Mouse (Mus musculus) embryo, embryonic 11.5 days (tissue): ENCODE results near the gene Egfr.

Source experiments
- DNase-seq: peaks from one replicate; pipeline ENCODE4 v3.0.0-alpha.2; 2012; ENCODE audit warnings: low read depth, low spot score

Gene Egfr

DNA sequence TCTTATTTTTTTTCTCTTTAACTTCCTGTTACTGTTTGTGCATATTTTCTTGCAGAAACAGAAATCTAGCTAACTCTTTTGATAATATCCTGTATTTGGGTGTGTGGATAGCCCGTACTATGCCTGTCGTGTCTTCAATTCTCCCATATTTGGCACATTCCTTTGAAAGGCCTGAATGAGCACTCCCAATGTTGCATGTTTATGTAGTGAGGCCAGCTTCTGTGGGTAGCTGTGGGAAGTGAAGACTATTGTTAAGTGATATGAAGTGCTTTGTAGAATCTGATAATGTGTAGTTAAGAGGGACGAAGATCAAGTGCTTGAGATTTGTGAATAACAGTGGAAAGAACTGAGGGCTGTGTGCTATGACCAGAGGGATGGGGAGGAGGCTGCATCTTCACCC, 77.5 kb downstream of the Egfr start:
- no peak for DNase-seq

DNA sequence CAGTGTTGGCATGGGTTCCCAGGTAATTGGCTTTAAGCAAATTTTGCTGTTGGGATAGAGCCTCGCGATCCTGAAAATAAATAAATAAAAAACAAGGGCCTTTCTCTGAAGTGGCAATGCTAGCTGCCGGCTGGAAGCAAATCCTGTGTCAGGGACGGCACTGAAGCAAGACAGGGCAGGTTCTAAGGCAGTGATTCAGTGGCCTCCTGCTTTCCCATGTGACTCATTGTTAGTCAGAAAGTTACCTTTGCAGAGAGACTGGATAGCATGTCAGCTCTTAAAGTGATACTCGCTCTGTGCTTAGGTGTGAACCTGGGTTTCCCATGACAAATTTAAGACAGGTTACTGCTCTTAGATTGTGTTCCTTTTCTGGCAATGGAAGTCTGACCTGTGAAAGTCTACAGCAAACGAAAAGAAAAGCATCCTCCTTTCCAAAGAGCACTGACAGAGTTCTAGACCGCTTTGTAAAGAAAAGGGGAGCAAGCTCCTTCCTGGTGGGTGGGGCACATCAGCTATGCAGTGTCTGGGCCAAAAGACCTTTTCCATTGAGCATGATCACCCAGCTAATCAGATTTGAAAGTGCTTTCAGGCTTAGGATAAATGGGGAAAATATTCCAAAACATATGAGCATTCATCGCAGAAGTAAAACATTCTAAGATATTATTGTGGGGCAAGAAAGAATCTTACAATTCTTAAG, 78.7 kb downstream of the Egfr start:
- DNase-seq = no peak

DNA sequence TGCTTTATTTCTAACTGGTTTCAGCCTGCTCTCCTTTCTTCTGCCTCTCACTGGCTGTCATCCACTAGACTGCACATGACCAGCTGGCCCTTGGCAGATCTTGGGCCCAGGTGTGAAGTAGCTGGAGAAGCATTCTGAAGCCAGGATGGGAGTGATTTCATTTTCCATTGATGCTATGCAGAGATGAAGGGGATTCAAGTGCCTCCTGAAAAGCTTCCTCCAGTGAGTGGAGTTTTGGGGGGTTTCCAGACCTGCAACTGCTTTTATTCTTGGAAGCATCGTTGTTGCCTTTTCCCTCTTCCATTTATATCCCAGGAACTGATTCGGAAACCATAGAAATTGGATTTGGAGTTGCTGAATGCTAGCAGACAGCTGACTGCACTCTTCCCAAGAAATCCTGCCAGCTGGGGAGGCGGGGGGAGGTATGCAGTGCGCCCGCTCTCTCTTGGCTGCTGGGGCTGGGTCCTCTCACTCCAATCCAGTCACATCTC, 80.0 kb downstream of the Egfr start:
- no peak for DNase-seq

DNA sequence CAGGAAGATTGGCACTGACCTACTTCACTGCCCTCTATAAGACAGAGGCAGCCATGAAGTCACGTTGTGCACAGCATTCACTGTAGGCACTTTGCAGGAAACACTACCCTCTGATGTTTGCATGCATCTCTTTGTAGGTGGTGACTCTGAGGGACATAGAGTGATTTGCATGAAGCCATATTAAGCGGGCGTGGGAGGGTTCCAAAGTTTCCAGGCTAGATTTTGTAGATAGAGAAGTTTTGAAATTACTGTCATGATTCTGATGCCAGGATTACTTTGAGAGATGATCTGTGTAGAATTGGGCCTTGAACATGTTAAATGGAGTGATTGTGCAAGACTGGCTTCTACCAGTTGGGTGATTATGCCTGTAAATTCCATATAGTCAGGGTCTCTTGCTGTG, 86.8 kb downstream of the Egfr start:
- DNase-seq = no peak

DNA sequence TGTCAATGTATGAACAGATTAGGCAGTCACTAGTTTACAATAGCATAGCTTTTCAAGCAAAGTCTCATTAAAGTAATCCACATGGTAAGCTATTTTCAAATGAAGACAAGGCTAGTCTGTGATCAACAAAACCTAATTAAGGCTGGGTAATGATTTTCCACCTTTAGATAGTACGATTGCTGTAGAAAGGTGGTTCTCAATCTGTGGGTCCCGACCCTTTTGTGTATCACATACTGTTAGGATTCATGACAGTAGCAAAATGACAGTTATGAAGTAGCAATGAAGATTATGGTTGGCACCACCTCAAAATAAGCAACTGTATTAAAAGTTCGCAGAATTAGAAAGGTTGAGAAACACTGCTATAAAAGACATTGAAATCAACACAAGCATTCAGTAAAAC, 90.9 kb downstream of the Egfr start:
- no peak for DNase-seq

DNA sequence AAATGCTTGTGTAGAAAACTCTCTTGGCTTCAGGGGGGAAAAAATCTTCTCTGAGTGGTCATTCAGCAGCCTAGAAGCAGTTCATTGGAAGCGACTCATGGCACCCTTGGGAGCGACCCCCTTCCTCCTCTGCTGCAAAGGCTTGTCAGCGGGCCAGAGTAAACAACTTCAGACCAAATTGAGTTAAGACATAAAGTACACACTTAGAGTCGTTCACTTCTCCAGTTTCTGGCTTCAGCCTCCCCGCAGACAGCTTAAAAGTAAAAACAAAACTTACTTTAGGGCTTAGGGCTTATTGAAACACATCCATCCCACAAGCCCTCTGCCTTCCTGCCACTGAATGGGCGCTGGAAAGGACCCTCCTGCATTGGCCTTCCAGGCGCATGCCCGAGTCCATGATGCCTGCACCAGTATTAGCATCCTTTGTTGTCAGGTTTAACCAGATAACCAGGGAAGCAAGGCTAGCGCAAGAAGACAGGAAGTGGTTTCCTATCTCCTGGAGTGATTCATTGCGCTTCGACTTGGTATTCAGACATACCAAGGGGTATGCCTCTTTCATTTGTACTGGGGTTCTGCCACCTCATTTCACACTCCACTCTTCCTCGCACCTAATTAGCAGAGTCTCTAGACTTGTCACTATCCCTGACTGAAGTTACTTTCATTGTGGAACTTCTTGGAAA, 92.0 kb downstream of the Egfr start:
- DNase-seq = no peak

DNA sequence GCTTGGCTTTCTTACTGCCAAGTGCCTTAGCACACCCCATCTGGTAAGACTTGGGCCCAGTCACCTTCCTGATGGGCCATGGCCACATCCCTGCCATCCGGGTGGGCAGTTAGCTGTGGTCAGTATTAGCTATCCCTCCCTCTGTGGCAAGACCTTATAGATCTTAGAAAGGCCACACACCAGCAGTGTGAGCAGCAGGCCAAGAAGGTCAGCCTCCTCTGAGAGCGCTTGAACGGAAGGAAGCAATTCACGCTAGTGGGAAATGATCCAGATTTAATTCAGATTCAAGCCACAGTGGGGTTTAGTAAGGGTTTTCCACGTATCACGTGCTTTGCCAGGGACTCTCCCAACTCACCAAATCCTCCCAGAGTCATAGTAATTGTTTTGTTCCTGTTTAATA, 96.9 kb downstream of the Egfr start:
- DNase-seq = no peak

DNA sequence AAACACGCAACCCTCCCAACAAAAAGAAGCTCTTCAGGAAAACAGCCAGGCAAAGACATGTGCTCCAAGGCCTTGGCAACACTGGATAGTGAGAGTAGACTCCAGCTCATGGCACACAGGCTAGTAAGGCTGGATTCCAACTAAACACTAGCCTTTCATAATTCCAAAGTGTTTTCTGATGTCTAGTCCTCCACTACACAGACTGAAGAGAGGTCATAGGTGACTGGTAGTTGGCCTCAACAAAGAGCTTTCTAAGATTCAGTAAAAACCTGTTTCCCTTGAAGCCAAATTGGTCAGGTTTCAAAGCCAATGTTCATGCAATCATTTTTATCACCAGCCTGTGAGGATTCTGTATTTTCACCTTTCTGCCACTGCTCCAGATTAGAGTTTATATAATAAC, 99.4 kb downstream of the Egfr start:
- DNase-seq = no peak

DNA sequence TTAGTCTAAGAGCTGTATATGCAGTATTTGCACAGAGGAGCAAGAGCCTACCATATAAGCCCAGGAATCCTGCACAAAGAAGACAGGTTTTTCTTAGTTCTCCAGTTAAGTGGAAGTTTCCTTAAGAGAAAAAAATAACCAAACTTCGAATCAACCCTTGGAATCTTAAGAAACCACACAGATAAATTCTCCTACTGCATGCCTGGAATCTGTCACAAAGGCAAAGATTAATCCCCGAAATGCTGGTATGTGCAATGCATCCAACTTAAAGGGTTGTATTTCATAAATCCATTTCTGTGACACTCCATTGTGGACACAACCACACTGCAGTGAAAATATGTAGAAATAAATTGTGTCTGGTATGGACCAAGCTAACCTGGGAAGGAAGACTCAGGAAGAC, 102.1 kb downstream of the Egfr start:
- DNase-seq = no peak

DNA sequence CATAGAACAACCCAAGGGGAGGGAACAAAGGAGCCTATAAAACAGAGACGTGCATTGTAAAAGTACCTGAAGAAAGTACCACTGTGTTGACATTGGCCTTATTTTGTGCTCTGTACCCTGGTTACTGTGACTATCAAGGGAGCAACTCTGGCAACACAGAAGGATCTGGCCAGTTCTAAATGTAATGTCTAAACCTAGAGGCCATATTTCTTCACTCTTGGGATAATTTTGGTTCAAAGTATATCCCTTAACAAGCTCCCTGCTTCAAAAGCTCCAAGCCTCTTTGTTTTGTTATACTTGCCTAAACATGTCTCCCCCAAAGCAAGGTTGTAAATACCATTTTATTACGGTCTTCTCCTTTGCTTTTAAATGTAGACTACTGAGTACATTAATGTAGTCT, 105.3 kb downstream of the Egfr start:
- no peak for DNase-seq

DNA sequence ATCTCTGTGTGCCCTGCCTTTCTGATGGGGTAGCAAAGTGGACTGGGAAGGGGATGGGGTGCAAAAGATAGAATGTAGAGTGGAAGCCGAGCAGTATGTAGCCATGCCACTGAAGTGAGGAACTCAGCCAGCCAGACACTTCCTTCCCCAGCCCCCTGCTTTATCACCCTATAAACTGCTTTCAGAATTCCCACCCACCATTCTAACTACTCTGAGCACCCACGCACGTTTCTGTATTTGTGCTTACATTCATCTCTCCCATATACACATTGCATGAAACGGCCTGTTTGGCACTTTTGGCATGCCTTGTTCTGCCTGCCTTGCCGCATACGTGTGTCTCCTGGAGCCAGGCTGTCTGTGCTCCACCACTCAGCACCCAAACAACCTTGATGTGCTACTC, 109.0 kb downstream of the Egfr start:
- DNase-seq = no peak

DNA sequence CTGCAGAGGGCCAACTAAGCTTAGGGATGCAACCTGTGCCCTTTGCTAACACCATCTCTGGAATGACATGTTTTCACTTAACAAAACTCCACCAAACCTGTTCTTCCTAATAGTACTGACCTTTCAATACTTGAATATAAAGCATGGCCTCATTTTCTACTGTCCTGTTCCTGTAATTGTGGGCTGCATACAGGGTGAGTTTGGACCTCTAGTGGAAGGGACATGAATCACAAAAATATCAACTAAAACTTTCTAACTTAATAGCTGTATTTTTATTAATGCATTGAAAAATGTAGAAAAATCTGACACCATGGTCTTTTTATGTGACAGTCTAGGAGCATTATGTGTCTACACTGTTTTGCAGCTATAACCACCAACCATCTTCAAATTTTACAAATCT, 111.5 kb downstream of the Egfr start:
- no peak for DNase-seq

DNA sequence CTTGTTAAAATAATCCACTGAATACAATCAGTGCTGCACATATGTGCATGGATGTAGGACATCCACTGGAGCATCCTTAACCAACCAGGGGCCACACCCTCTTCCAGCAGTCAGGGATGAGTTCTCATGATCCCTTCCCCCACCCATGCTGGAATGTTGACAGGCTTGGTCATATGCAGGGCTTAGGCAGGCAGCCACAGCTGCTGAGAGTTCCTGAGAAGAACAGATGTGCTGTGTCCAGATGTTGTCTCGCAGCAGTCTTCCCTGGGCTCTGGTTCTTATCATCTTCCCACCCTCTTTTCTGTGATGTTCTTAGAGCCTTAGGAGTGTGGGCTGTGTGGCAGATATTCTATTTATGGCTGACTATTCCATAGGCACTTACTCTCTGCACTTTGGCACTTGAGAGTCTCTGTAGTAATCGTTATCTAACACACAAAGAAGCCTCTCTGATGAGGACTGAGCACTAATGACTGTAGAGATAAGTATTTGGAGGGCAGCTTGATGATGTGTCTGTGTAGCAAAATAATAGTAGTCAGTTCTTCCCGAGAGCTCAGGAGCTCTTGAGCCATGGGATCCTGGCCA, 113.1 kb downstream of the Egfr start:
- DNase-seq = no peak

DNA sequence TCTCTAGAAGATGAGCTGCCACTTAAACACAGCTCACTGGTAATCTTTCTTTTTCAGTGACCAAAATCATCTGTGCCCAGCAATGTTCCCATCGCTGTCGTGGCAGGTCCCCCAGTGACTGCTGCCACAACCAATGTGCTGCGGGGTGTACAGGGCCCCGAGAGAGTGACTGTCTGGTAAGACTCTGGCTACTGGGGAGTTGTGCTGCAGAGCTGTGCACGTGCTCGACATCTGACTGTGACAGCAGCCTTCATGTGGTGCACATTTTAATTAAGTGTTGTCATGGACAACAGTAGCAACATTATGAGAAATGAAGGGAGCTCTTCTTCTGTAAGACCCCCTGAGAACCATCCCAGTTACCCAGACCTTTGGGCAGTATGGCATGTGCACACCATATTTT, 116.0 kb downstream of the Egfr start:
- DNase-seq = no peak

DNA sequence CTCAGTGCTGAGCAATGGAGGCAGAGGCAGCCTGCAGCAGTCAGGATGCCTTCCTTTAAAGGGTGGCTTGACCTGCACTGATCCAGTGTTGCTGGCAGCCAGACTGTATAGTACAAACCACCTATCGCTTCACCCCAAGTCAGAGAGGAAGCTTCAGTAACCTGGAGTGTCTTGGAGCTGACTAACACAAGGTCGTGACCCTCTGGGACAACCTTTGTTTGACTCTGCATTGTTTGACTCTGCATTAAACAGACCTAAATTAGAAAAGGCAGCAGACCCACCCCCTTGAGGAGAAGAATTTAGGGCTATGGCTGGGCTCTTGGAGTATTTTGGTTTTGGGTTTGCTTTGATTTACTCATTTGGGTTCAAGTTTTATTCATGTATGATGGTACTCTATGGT, 117.5 kb downstream of the Egfr start:
- DNase-seq = no peak

DNA sequence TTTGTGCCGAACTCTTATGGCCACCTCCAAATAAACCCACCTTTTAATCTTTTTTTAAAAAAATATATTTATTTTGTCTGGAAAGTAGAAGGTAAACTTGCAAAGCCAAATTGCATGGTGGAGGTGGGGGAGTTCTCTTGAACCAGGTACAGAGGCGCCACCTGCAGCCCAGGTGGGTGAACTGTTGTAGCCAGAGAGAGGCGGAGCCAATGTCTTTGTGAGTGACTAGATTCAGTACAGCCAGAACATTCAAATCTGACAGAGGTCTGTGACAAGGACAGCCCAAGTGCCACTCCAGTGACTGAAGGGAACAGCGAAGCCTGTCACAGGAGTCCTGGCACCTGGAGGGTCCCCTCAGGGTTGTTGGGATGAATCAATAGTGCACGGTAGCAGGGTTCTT, 119.1 kb downstream of the Egfr start:
- no peak for DNase-seq

DNA sequence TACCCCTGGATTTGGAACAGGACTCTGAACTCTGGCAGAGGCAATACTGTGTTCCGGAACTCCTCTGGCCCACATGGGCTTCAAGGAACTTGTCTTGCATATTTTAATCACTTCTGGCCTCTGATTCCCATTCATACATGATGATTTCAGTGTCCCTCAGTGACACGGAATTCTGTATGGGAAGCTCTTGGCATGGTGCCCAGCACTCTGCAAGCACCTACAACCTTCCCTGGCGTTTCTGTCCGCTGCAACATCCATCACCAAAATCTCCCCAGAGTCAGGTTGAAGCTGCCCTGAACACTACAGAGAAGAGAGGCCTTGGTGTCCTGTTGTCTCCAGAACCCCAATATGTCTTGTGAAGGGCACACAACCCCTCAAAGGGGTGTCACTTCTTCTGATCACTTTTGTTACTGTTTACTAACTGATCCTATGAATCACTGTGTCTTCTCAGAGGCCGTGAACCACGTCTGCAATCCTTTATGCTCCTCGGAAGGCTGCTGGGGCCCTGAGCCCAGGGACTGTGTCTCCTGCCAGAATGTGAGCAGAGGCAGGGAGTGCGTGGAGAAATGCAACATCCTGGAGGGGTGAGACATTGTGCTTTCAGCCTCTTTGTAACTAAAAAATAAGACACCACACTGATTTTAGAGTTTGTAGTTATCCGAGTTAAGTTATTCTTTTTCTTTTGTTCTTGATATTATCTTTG, 125.8 kb downstream of the Egfr start:
- DNase-seq = no peak

DNA sequence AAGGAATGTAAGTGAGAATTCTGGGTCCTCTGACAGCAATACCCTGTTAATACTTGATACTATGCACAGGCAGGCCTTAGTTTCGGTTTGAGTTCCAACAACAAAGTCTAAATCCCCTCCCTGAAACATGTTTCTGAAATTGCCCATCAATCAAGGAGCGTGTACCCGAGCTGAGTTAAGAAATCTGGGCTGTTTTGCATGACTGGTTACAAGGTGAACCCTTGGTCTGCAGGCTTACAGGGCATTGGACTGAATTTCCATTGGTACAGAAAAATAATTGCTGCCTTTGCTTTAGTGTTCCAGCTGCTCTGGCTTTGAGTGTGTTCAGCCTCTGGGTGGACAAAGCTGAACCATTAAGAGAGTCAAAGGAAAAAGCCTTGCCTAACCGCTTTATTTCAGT, 129.9 kb downstream of the Egfr start:
- DNase-seq = no peak

DNA sequence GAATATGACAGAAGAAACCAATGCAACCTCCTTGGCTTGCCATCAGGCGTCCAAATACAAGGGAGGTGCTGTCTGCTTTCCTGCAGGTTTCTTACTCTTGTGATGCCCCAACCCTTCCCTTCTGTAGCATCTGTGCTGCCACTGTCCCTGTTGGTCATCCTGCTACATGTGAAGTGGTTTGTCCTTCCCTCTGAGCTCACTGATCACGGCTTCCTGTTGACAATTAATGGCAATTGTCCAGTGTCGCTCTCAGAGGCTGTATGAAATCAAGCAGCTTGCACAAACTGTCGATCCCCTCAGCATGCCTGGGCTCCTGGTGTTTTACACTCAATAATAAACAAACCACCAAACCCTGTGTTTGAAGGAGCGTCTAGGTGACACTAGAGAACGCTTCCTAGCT, 134.1 kb downstream of the Egfr start:
- no peak for DNase-seq

DNA sequence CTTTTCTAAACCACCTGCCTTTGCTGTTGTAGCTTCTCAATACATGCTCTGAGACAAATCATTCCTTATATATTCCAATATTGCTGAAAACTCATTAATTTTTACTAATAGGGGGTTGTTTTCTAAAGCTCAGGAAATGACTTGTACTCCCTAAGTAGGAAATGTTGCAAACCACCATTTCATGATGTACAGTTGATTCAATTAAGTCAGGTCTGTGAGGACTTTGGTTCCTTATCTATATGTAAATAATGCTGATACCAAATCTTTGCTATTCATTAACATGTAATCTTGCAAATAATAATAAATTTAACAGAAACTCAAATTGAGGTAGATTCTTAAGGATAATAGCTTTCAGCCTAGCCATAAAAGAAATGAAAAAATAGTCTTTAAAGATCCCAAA, 136.1 kb downstream of the Egfr start:
- no peak for DNase-seq

DNA sequence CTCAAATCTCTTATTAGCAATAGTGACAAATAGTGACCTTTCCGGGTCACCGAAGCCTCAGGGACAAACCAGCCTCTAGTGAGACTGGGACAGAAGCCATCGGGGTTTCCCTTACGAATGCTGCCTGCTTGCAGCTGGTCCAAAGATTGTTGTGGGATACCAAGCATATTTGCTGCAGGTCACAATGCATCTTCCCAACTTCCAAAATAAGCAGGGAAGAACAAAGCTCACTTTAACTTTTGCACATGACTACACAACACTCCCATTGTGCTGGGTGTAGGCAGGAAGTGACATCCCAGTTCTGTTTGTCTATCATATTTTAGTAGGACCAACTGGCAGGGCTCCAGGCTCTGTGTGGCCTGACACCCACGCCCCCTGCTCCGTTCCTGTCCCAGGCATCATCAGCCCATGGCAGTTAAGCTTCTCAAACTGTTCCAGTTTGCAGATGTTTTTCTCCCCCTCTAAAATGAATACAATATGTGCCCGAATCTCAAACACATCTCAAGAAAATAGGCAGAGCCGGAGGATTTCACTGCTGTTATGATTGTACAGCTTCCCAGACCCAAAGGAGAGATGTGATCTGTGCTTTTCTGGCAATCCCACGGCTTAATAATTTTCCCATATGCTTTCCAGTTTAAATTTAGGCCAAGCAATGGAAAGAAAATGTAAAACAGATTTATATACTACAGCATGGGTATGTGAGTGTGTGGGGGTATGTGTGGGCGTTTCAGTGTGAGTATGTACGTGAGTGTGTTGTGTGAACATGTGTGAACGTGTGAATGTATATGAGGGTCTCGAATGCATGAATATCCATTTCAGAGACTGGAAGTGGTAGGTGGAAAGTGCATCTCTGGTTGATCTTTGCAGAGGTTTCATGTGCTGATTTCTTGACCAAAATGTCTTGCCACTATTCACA, 143.7 kb downstream of the Egfr start:
- DNase-seq = no peak

DNA sequence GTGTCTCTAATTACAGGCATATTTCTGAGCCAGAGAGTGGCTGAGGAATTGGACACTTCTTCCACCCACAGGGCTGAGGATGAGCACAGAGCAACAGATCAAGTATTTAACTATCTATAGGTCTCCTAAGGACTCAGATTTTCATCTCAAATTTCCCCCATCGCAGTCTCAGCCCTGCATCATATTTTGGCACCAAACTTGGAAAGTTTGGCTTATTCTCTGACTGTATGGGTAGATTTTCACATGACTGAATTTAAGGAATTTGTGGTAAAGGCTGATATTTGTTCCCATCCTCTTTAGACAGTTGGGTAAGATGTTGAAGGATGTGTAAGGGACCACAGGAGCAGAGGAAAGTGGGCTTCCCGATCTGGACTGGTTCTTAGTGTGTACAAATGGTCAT, 145.7 kb downstream of the Egfr start:
- DNase-seq = no peak
